Mouse (Mus musculus) heart, adult 2 months (tissue): Measurements from ENCODE around the gene Emp2. TPM values are rescaled to one million over a fixed set of nuclear protein-coding genes. Genes with fewer than 3 reads are reported as not detected.

ENCODE experiments used
- DNase-seq, 2 experiments: peaks; one replicate each; pipeline ENCODE4 v3.0.0; 2021
- H3K27ac ChIP-seq: fragments of 200-600 bp; 2 replicates; pipeline ENCODE4 v1.8.1; 2022
- H3K27me3 ChIP-seq: fragments of 200-500 bp; 2 replicates; pipeline ENCODE4 v1.6.1; 2012; ENCODE audit warnings: mild to moderate bottlenecking, low read length, inconsistent platforms, mixed read lengths; ENCODE audit not compliant: control insufficient read depth, insufficient read depth
- H3K36me3 ChIP-seq: fragments of 200-500 bp; 2 replicates; pipeline ENCODE4 v1.6.1; 2012; ENCODE audit warnings: low read length, inconsistent platforms; ENCODE audit not compliant: control insufficient read depth, insufficient read depth
- H3K4me1 ChIP-seq: fragments of 200-500 bp; 2 replicates; pipeline ENCODE4 v1.6.1; 2011; ENCODE audit warnings: low read length; ENCODE audit not compliant: control insufficient read depth, insufficient read depth
- H3K4me3 ChIP-seq: fragments of 200-600 bp; 2 replicates; pipeline ENCODE4 v1.8.1; 2022
- H3K79me2 ChIP-seq: fragments of 200-500 bp; replicated peaks from 2 replicates; pipeline ENCODE4 v1.6.1; 2012; ENCODE audit warnings: mild to moderate bottlenecking, inconsistent platforms, low read length, moderate library complexity, mixed read lengths; ENCODE audit not compliant: control insufficient read depth, insufficient read depth
- H3K9ac ChIP-seq: fragments of 200-500 bp; 2 replicates; pipeline ENCODE4 v1.6.1; 2012; ENCODE audit warnings: low read depth, mild to moderate bottlenecking, control low read depth, inconsistent platforms, low read length, mixed read lengths
- CTCF ChIP-seq: fragments of 200-600 bp; IDR thresholded peaks from 2 replicates; pipeline ENCODE4 v1.8.1; 2022; ENCODE audit warnings: antibody characterized with exemption, mild to moderate bottlenecking, moderate library complexity
- EP300 ChIP-seq: fragments of 200-500 bp; IDR thresholded peaks from 2 replicates; pipeline ENCODE4 v1.6.1; 2011; ENCODE audit warnings: low read depth, low read length, control low read depth; ENCODE audit not compliant: insufficient read depth
- POLR2A ChIP-seq: fragments of 200-500 bp; IDR thresholded peaks from 2 replicates; pipeline ENCODE4 v1.6.1; 2011; ENCODE audit warnings: mild to moderate bottlenecking, low read depth, low read length, control low read depth; ENCODE audit not compliant: insufficient read depth
- WGBS: fragments of 180-500 bp; shearing (Covaris S2); methylation state at CpG from one replicate; pipeline ENCODE4 v1.1.7; 2018; 5-methylcytosine and 5-hydroxymethylcytosine counted together
- intact Hi-C: fragments of 180-260 bp; cut with DNase I; formaldehyde crosslinking; loops from one replicate; pipeline ENCODE4 v1.15.1; 2025
- polyA plus RNA-seq: library from polyadenylated mRNA; depleted of rRNA; stranded (reverse); fragments of >200 nt; gene quantifications from 2 replicates; pipeline ENCODE4 v1.2.3, GENCODE M21; 2012
- total RNA-seq, 2 experiments: library from RNA; stranded (reverse); gene quantifications; 2 replicates each; pipeline ENCODE4 v1.2.3; 2021

The Emp2 gene
- total and polyA plus RNA-seq, 3 experiments: 33.6 to 49.9 (median 34.1) TPM

DNA sequence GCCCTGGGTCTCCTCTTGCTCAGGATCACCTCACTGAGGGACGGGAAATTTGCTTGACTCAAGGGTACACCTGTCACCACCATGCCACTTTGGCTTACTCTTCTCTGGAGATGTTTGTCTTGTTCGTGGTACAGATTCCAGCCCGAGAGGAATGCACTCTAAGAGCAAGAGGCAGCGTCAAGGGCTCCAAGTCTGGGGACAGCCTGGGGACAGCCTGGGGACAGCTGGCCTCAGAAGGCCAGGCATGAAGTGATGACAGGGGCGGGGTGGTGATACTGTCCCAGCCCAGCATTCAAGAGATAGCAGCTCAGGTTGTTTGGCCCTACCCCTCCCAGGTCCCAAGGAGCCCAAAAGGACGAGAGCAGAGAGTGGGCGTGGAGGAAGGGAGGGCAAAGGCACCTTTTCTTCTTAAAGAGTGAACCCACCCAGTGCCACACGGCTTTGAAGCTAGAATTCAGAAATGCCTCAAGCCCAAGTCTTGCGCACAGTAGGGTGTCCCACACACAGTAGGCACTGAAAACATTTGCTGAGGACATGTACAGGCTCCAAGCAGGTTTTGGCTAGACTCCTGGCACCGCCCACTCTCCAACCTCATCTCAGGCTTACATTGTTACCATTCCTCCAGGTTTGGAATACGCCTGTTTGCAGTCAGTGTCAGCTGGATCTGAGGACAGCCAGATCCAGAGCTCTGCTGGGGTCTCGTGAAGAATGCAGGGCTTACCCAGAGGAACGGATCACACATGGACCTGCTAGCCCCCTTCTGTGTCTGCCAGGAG is 23.8 kb upstream of the Emp2 start:
- H3K36me3 ChIP-seq: no peaks in the 10 kb centered on the region
- TF ChIP-seq POLR2A (0 out of 2 replicates have a peak, but pooled peaks have one; percentile 11), CTCF (no peak), EP300 (peak; percentile 51; the same call in 1 of the 2 replicates)
- intact Hi-C loops: no loop called here
- WGBS: 53% methylated on average over 13 of the region's 13 CpGs
- H3K4me1 ChIP-seq: peaks cover 2% of the 10 kb centered on the region
- no peaks in the 10 kb centered on the region for H3K79me2 ChIP-seq
- H3K9ac ChIP-seq: no peak overlapping the region
- DNase-seq: peak in 1 of 2 experiments; percentile 40
- H3K27me3 ChIP-seq: no peaks in the 10 kb centered on the region
- peak overlapping the region; percentile 52 for H3K27ac ChIP-seq
- no peak overlapping the region for H3K4me3 ChIP-seq

DNA sequence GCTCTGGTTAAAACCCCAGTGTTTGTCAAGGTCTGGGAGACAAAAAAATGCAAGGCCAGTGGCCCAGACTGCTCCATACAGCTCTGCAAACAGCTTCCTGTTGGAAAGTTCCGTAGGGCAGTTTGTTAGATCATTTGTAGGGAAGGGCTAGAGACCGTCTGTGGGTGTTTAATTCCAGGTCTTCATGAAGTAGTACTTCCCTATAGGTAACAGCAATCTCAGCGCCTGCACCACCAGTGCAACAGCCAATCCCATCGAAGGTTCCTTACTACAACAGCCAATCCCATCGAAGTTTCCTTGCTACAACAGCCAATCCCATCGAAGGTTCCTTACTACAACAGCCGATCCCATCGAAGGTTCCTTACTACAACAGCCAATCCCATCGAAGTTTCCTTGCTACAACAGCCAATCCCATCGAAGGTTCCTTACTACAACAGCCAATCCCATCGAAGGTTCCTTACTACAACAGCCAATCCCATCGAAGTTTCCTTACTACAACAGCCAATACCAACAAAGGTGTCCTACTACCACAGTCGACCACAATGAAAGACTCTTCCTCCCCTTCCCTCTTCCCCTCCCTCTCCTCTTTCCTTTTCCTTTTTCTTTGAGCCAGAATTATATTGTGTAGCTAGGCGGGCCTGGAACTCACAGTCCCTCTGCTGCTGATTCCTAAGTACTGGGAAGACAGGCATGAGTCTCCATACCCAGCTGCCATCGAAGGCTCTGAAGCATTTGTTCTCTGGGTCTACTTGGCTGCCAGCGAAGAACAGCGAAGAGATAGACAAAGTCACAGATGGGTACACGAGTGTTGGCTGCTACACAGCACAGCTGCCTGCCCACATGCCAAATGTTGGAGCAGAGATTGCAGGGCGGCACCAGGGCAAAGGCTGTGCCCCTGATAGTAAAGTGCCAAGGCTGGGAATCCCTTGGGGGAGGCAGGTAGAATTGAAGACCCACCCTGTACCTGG is 23.0 kb upstream of the Emp2 start:
- Histone ChIP-seq H3K27me3 (no peaks in the 10 kb centered on the region), H3K36me3 (no peaks in the 10 kb centered on the region), H3K9ac (no peak overlapping the region), H3K79me2 (no peaks in the 10 kb centered on the region), H3K27ac (peak overlapping the region; percentile 49), H3K4me1 (peaks cover 2% of the 10 kb centered on the region), H3K4me3 (no peak overlapping the region)
- intact Hi-C loops: no loop called here
- TF ChIP-seq CTCF (no peak), POLR2A (no peak), EP300 (0 out of 2 replicates have a peak, but pooled peaks have one; percentile 72)
- peak; percentile 32 to 51 for DNase-seq
- WGBS: 83% methylated on average over 19 of the region's 19 CpGs

DNA sequence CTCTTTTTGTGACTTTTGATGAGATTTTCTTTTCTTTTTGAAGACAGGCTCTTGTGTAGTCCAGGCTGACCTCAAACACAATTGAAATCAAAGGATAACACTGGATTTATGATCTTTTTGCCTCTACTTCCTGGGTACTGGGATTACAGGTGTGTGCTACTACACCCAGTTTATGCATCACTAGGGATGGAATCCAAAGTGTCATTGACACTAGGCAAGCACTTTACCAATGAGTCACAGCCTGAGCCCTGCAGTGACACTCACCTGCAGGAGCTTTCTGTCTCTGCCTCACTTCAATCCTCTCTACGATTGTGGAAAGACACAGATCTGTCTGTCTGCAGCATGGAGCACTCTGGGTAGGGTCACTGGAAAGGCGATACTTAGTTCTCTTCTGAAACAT is 22.2 kb upstream of the Emp2 start:
- Histone ChIP-seq H3K27ac (no peak overlapping the region), H3K9ac (no peak overlapping the region), H3K27me3 (no peaks in the 10 kb centered on the region), H3K79me2 (no peaks in the 10 kb centered on the region), H3K4me3 (no peak overlapping the region), H3K36me3 (no peaks in the 10 kb centered on the region), H3K4me1 (no peaks in the 10 kb centered on the region; the same call in 1 of the 2 replicates)
- intact Hi-C loops: no loop called here
- TF ChIP-seq CTCF (no peak), EP300 (no peak)
- 86% methylated on average over 2 of the region's 2 CpGs for WGBS
- no peak for DNase-seq

DNA sequence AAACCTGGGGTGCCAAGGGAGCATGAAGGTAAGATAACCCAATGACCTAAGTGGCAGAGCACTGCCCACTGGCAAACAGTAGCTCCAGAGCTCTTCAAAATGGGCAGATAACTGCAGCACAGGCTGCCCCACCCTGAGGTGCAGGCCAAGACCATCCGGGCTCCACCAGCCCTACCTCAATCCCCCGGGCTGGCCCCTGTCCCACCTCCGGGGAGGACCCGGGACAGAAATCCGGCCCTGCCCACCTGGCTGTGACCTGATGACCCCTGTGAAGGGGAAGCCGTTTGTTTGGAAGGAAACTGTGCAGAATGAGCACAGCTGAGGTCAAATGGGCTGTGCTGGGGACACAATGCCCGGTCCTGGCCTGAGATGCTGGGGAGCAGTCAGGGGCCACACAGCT is 19.0 kb upstream of the Emp2 start:
- Histone ChIP-seq H3K9ac (no peak overlapping the region), H3K4me1 (no peaks in the 10 kb centered on the region; the same call in 1 of the 2 replicates), H3K36me3 (no peaks in the 10 kb centered on the region), H3K4me3 (no peak overlapping the region), H3K27me3 (no peaks in the 10 kb centered on the region), H3K27ac (no peak overlapping the region), H3K79me2 (no peaks in the 10 kb centered on the region)
- DNase-seq: peak; percentile 61 to 62
- TF ChIP-seq CTCF (no peak), EP300 (no peak), POLR2A (no peak)
- intact Hi-C loops: no loop called here
- WGBS: 43% methylated on average over 7 of the region's 7 CpGs

DNA sequence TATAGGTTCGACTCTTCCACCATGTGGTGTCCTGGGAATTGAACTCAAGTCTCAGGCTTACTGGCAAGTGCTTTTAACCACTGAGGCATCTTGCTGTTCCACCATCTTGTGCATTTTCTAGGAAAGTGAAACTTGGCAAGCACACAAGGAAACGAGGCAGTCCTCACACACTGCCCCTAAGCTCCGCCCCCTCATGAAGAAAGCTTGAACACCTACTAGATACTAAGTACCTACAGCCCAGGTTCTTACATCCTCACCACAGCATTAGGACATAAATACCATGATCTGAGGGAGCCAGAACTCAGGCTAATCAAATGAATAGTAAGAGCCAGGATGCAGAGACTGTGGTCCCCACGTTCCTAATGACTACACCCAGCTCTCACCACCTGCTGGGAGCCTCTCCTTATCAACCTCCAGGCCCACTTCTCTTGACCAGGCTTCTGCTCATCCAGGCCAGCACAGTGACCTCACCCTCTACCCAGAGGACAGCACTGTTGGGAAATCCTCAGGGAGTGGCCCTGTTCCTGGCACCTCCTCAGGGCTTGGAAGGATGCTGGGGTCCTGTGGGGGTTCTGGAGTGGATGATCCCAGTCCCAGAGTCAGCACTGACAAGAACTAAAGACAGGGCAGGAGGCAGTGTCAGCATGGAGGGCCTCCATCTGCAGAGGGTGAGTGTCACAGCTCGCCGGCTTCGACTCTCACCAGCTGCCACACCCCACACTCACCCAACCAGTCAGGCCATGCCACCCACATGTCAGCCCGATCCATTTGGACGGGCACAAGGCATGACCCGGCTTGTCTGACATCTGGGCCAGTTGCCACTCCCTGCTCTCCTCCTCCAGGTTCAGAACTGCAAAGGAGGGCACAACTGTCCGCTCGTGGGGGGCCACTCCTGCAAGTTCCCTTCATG is 17.1 kb upstream of the Emp2 start:
- Histone ChIP-seq H3K79me2 (no peaks in the 10 kb centered on the region), H3K9ac (no peak overlapping the region), H3K36me3 (no peaks in the 10 kb centered on the region), H3K27ac (no peak overlapping the region), H3K4me1 (no peaks in the 10 kb centered on the region; the same call in 1 of the 2 replicates), H3K4me3 (no peak overlapping the region), H3K27me3 (no peaks in the 10 kb centered on the region)
- 69% methylated on average over 12 of the region's 12 CpGs for WGBS
- no peak for TF ChIP-seq CTCF
- no peak for TF ChIP-seq POLR2A
- TF ChIP-seq EP300: no peak
- DNase-seq: no peak
- intact Hi-C loops: no loop called here
